Mouse (Mus musculus) spleen, adult 2 months (tissue): ENCODE data around the gene Paxip1.

Experiments
- CTCF ChIP-seq: fragments of 200-500 bp; IDR thresholded peaks from 2 replicates; pipeline ENCODE4 v1.5.1; 2011; ENCODE audit warnings: mild to moderate bottlenecking, inconsistent platforms; ENCODE audit not compliant: insufficient read depth, insufficient read length, insufficient replicate concordance; ENCODE audit errors: extremely low read depth
- POLR2A ChIP-seq: fragments of 200-500 bp; IDR thresholded peaks from 2 replicates; pipeline ENCODE4 v1.6.1; 2011; ENCODE audit warnings: low read depth, low read length, inconsistent platforms

GRCm38 (mm10) chr5:27707283-27707682 is 84.2 kb downstream of the Paxip1 start:
- TF ChIP-seq POLR2A, result no peak
- no peak for TF ChIP-seq CTCF
